Mouse (Mus musculus): ENCODE results near the gene Pacs1.

DNA sequence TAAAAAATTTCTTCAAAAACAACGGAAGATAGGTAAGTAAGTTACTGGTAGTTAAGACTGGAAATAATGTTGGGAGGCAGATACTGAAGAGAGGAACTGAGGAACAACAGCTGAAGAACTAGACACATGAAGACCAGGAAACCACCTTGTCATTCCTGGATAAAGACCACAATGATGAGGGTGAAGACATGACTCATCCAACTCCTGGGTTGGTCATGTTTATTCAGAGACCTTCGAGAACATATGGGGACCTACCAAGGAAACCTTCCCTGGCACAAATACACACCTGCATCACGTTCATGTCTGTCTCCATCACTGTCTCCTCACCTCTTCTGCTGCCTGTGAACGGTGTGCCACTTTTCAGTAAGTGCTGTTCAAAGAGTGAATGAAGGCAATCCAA is 48.8 kb downstream of the Pacs1 start:
- TF ChIP-seq POLR2A (IDR thresholded peaks at IDR 0.05; ENCODE audit: insufficient read depth, low read length) (no peak), CTCF (IDR thresholded peaks at IDR 0.05; ENCODE audit: low read depth, low read length) (no peak)

All from ES-Bruce4 (cell line).